Mouse (Mus musculus): Measurements from ENCODE around the gene C330007P06Rik.
"Not testable (repeated sequence)": the region's sequence is repeated elsewhere in the genome, so short reads cannot be mapped to it uniquely, and the experiment has no call there.

C330007P06Rik gene

DNA sequence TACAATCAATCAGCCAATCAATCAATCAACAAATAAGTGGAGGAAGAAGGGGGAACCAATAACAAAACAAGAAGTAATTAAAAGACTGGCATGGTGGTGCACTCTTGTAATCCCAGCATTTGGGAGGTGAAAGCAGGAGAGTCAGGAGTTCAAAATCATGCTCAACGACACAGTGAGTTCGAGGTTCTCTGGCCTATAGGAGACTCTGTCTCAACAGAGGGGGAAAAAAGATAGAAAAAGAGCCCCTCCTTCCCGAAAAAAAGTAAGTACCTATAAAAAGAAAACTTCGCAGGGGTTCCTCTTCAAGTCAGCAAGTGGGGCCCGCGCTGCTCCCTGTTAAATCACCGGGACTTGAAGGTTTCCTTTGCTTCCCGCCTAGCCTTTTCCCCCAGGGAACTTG, at the start of gene C330007P06Rik, which contains the start of gene Ube2a:
Gene C330007P06Rik (minus strand): TSS at position 347 of the 400 bp plus-strand sequence.
Gene Ube2a (plus strand): TSS at position 136 of the 400 bp plus-strand sequence.
- DNase-seq (ENCODE audit: low spot score in 2 of 2) = no peak

DNA sequence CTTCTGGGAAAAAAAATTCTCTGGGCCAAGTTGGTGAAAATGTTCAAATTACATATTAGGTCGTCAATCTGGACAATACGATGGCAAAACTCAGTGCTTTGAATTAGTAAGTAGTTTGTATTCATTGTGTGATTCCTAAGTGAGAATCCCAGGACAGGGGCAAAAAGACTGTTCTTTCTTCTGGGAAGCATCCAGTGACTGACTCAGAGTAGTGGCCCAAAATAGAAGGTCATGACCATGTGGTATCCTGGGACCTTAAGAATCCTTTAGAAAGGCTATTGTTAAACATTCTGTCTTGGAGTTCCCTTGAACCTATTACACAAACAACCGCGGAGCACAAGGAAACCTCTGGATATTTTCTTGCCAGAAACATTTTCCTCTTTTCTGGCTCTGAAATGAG, 47.4 kb upstream of the C330007P06Rik start:
- no peak for DNase-seq (ENCODE audit: low spot score in 2 of 2)

DNA sequence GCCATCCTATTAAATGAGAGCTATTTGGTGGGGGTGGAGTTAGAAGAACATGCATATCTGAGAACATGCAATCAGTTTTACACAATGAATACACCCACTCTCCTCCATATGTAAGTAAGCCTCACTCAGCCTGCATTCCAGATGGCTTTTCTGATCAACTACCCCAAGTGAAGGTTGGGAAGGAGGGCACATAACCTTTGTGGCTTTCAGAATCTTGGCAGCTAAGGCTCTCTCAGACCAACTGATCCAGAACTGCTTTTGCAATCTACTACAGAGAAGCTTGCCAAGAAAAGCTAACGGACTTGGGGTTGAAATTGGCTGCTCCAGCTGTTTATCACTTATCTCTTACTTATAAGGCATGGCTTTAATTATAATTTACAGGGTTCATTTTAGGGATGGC, 43.8 kb upstream of the C330007P06Rik start:
- no peak for DNase-seq (ENCODE audit: low spot score in 2 of 2)

GRCm38 (mm10) chrX:36911343-36911742, 37.4 kb upstream of the C330007P06Rik start:
- DNase-seq (ENCODE audit: low spot score in 2 of 2) = peak in 1 of 2 experiments; percentile 25

GRCm38 (mm10) chrX:36906539-36906938, 32.6 kb upstream of the C330007P06Rik start:
- no peak for DNase-seq (ENCODE audit: low spot score in 2 of 2)

- DNase-seq (ENCODE audit: low spot score in 2 of 2) = peak; percentile 90 to 92
Observed at GRCm38 (mm10) chrX:36903115-36903768, 29.3 kb upstream of the C330007P06Rik start.

GRCm38 (mm10) chrX:36902321-36903114, 28.6 kb upstream of the C330007P06Rik start, which contains the start of gene Nkrf:
Nkrf (minus strand) TSS chrX:36902899.
- DNase-seq (ENCODE audit: low spot score in 2 of 2) = peak; percentile 14 to 28

GRCm38 (mm10) chrX:36901655-36902054, 27.7 kb upstream of the C330007P06Rik start:
- no peak for DNase-seq (ENCODE audit: low spot score in 2 of 2)

DNA sequence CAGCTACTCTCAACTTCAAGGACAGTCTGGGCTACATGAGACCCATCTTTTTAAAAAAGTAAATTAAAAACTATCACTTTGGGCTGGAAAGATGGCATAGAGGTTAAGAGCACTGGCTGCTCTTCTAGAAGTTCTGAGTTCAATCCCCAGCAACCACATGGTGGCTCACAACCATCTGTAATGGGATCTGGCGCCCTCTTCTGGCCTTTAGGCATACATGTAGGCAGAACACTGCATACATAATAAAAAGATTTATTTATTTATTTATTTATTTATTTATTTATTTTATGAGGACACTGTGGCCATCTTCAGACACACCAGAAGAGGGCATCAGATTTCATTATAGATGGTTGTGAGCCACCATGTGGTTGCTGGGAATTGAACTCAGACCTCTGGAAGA, 25.0 kb upstream of the C330007P06Rik start:
- DNase-seq (ENCODE audit: low spot score in 2 of 2) = not testable (repeated sequence)

GRCm38 (mm10) chrX:36884719-36885118, 10.8 kb upstream of the C330007P06Rik start:
- no peak for DNase-seq (ENCODE audit: low spot score in 2 of 2)

GRCm38 (mm10) chrX:36874704-36875128, 805 bp upstream of the C330007P06Rik start:
- DNase-seq (ENCODE audit: low spot score in 2 of 2) = no peak

- peak; percentile 72 to 74 for DNase-seq (ENCODE audit: low spot score in 2 of 2)
Observed at GRCm38 (mm10) chrX:36874178-36874696, 326 bp upstream of the C330007P06Rik start.

DNA sequence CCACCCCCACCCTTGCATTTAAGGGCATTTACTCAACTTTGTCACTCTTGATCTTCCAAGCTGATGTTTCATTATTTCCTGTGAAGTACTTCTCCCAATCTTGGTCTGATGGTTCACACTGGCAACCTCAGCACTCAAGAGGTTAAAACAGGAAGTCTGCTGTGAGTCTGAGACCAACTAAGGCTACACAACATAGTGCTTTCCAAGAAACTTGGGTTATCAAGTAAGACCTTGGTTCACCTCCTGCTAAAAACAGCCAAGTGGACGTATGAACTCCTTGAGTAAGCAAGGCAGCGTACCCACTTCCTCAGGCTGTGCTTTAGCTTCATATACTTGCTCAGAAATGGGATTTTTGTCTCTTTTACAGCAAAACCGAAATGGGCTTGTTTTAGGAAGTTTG, 3.5 kb downstream of the C330007P06Rik start:
- DNase-seq (ENCODE audit: low spot score in 2 of 2) = no peak

GRCm38 (mm10) chrX:36864609-36865328, 9.1 kb downstream of the C330007P06Rik start:
- no peak for DNase-seq (ENCODE audit: low spot score in 2 of 2)

DNA sequence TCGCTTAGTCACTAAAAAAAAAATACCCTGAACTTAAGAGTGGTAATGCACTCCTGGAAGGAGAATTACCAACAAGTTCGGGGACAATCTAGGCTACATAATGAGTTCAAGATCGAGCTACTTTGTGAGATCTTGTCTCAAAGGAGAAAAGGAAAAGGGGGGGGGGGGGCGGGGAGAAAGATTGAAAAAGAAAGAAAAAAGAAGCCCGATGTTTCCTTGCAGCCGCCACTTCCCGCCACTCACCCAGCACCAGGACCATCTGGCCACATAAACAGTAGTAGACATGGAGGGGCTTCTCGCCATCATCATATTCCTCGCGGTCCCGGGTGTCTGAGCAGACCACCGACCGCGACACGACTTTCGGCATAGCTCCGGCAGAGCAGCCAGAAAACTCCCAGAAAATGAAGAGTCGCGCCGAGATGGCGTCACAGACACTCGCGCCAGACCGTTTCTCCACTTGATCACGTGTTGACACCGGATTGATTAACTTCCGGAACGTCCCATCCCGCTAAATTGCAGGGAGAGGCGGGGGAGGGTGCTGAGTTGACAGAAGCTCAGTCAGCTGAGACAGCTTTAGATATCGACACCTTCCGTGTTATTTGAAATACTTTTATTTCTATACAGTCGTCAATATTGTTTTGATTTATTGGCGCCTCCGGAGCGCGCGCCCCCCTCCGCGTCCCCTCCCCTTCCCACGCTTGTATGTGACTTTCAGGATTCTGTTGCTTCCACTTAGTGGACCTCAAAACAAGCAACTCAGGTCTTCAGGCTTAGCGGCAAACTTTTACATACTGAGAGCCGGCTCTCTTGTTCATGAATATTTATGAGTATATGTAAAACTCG, 9.9 kb downstream of the C330007P06Rik start:
- DNase-seq (ENCODE audit: low spot score in 2 of 2) = peak; percentile 71

DNA sequence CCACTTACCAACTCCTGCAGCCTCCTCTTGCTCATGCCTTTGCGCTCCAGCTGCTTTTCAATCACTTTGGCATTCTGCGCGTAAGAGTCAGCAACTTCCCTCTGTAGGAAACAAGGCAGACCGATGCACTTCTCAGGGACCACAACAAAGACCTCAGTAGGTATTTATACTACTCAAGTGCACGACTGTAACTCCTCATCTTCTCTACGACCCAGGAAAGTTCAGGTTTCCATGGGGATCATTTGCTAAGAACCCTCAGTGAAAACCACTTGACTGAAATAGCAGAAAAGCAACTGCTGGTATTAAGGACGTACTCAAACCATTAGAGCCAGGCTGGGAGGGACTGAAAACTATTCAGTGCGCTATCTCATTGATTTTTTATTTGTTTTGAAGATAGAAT, 21.3 kb downstream of the C330007P06Rik start:
- no peak for DNase-seq (ENCODE audit: low spot score in 2 of 2)

- DNase-seq (ENCODE audit: low spot score in 2 of 2) = no peak
Observed at GRCm38 (mm10) chrX:36847152-36847551, 26.8 kb downstream of the C330007P06Rik start.

DNA sequence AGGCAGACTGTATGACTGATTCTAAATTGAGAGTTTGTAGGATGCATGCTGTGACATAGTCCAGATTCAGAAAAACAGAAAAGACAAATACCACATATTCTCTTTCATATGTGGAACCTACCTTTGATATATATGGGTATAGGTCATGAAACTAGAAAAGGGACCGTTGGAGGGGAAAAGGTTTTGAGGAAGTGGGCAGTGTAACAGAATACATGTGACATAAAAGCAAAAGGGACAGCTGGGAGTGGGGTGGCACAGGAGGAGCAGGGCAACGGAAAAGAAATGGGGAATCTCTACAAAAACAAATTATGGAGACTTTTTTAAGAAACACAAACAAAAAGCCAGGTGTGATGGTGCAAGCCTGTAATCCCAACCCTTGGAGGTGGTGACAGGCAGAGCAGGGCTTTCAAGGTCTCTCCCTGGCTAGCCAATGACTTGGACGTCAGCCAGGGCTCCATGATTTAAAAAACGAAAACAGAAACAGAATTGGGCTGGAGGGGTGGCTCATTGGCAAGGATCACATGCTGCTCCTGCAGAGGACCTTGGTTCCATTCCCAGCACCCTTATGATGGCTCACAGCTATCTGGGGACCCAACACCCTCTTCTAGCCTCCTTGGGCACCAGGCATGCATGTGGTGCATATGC, 30.4 kb downstream of the C330007P06Rik start:
- DNase-seq (ENCODE audit: low spot score in 2 of 2) = no peak

DNA sequence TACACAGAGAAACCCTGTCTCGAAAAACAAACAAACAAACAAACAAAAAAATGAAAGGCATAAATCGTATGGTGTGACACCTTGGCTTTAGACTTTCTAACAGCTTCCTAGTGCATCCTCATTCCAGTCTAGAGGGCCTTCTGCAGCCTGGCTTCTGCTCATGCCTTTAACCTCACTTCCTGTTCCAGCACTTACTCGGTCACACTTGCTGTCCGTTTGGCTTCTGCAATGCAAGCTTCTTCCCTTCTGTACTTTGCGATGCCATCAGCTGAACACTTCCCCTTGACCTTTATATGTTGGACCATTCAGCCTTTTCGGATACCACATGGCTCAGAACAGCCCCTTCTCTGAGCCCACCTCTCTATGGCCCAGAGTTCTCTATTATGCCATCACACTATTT, 32.2 kb downstream of the C330007P06Rik start:
- DNase-seq (ENCODE audit: low spot score in 2 of 2) = no peak

DNA sequence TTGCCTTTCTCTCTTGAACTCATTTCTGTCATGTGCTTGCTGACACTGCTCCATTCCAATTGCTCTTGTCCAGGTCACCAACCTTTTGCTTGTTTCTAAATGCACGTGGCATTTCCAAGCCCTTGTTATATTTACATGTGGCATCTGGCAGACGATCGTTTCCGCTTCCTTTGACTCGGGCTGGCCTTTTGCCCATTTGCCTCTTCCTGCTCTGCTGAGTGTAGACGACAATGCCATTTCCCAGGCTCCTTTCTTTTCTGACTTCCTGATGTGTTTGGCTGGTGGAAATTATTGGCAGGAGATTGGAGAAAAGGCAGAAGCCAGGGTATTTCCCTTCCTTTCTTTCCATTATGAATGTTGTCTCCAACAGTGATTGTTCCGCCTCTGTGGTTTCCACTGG, 34.5 kb downstream of the C330007P06Rik start:
- DNase-seq (ENCODE audit: low spot score in 2 of 2) = no peak

Measured in frontal cortex, postnatal 14 days (tissue).